Mouse (Mus musculus) forebrain, embryonic 10.5 days (tissue): Measurements from ENCODE around the gene Prtg. TPM values are rescaled to one million over a fixed set of nuclear protein-coding genes. Genes with fewer than 3 reads are reported as not detected.
A peak's percentile ranks its signal among the peaks of the same experiment; 100 is the strongest.

Experiments
- DNase-seq: peaks from one replicate; pipeline ENCODE4 v3.0.0-alpha.2; 2017; ENCODE audit warnings: low spot score; ENCODE audit errors: extremely low spot score
- H3K27ac ChIP-seq: fragments of 300-500 bp; sonication (generic); 2 replicates; pipeline ENCODE4 v1.5.1; 2016; ENCODE audit warnings: mild to moderate bottlenecking
- H3K27me3 ChIP-seq: fragments of 300-500 bp; sonication (generic); 2 replicates; pipeline ENCODE4 v1.6.1; 2016; ENCODE audit warnings: mild to moderate bottlenecking; ENCODE audit not compliant: poor library complexity, severe bottlenecking
- H3K36me3 ChIP-seq: fragments of 300-500 bp; sonication (generic); replicated peaks from 2 replicates; pipeline ENCODE4 v1.6.1; 2016; ENCODE audit warnings: mild to moderate bottlenecking, moderate library complexity
- H3K4me1 ChIP-seq: fragments of 300-500 bp; sonication (generic); 2 replicates; pipeline ENCODE4 v1.6.1; 2016
- H3K4me3 ChIP-seq: fragments of 300-500 bp; sonication (generic); 2 replicates; pipeline ENCODE4 v1.5.1; 2016; ENCODE audit warnings: mild to moderate bottlenecking, moderate library complexity
- H3K9me3 ChIP-seq: fragments of 300-500 bp; sonication (generic); 2 replicates; pipeline ENCODE4 v1.6.1; 2016; ENCODE audit warnings: mild to moderate bottlenecking, moderate library complexity
- WGBS: fragments of 180-500 bp; shearing (Covaris S2); methylation state at CpG from one replicate; pipeline ENCODE4 v1.1.7; 2016; 5-methylcytosine and 5-hydroxymethylcytosine counted together
- polyA plus RNA-seq: library from polyadenylated mRNA; unstranded; fragments of >200 nt; fragmentation: Nextera tagmentation; extraction: Ambion mirVana; gene quantifications from 2 replicates; pipeline ENCODE4 v1.2.1, GENCODE M21; 2016

Gene Prtg
- polyA plus RNA-seq, 1 experiment from 2014 or later: 10.1 TPM

- no peaks in the 10 kb centered on the region for H3K27me3 ChIP-seq
- no peak overlapping the region for H3K4me3 ChIP-seq
- 92% methylated on average over 13 of the region's 13 CpGs for WGBS
- H3K27ac ChIP-seq: no peak overlapping the region
- H3K9me3 ChIP-seq: peaks cover 9% of the 10 kb centered on the region
- H3K4me1 ChIP-seq: no peaks in the 10 kb centered on the region
- no peak for DNase-seq
- peaks cover 55% of the 10 kb centered on the region for H3K36me3 ChIP-seq
Observed at GRCm38 (mm10) chr9:72944286-72944685, 137.6 kb downstream of the Prtg start.

GRCm38 (mm10) chr9:72947010-72947409, 140.3 kb downstream of the Prtg start:
- peaks cover 52% of the 10 kb centered on the region for H3K36me3 ChIP-seq
- no peaks in the 10 kb centered on the region for H3K4me1 ChIP-seq
- H3K9me3 ChIP-seq: peaks cover 9% of the 10 kb centered on the region
- DNase-seq: no peak
- no peak overlapping the region for H3K4me3 ChIP-seq
- 90% methylated on average over 1 of the region's 1 CpGs for whole genome bisulfite sequencing
- H3K27ac ChIP-seq: no peak overlapping the region
- H3K27me3 ChIP-seq: no peaks in the 10 kb centered on the region

- H3K4me3 ChIP-seq: no peak overlapping the region
- DNase-seq: no peak
- peaks cover 9% of the 10 kb centered on the region for H3K9me3 ChIP-seq
- H3K36me3 ChIP-seq: peaks cover 32% of the 10 kb centered on the region
- no peaks in the 10 kb centered on the region for H3K4me1 ChIP-seq
- no peaks in the 10 kb centered on the region for H3K27me3 ChIP-seq
- no peak overlapping the region for H3K27ac ChIP-seq
- WGBS: 79% methylated on average over 7 of the region's 7 CpGs
Observed at GRCm38 (mm10) chr9:72949572-72949971, 142.9 kb downstream of the Prtg start.

- DNase-seq: peak; percentile 25
- Histone ChIP-seq H3K36me3 (no peaks in the 10 kb centered on the region), H3K9me3 (no peaks in the 10 kb centered on the region), H3K4me1 (peaks cover 15% of the 10 kb centered on the region), H3K4me3 (no peak overlapping the region), H3K27ac (no peak overlapping the region), H3K27me3 (no peaks in the 10 kb centered on the region)
- WGBS: 62% methylated on average over 2 of the region's 2 CpGs
Observed at GRCm38 (mm10) chr9:72954746-72955145, 148.1 kb downstream of the Prtg start.

GRCm38 (mm10) chr9:72955546-72955945, 148.9 kb downstream of the Prtg start:
- H3K27ac ChIP-seq: no peak overlapping the region
- peak; percentile 53 for DNase-seq
- no peak overlapping the region for H3K4me3 ChIP-seq
- H3K36me3 ChIP-seq: no peaks in the 10 kb centered on the region
- no peaks in the 10 kb centered on the region for H3K27me3 ChIP-seq
- H3K4me1 ChIP-seq: peaks cover 15% of the 10 kb centered on the region
- H3K9me3 ChIP-seq: no peaks in the 10 kb centered on the region
- WGBS: 18% methylated on average over 1 of the region's 1 CpGs

GRCm38 (mm10) chr9:72958521-72959450, 152.1 kb downstream of the Prtg start, which contains the start of the genes Dyx1c1 and Gm44503:
Gene Dyx1c1, plus strand, starts transcription at chr9:72958785.
Gene Gm44503, plus strand, starts transcription at chr9:72958852.
- Histone ChIP-seq H3K4me1 (peaks cover 15% of the 10 kb centered on the region), H3K27ac (peak within 1 kb of the TSS; percentile 78), H3K4me3 (peak within 1 kb of the TSS; percentile 78), H3K9me3 (no peaks in the 10 kb centered on the region), H3K27me3 (no peaks in the 10 kb centered on the region), H3K36me3 (no peaks in the 10 kb centered on the region)
- peak; percentile 88 for DNase-seq
- WGBS: 2% methylated on average over 43 of the region's 43 CpGs

- Histone ChIP-seq H3K4me1 (peaks cover 15% of the 10 kb centered on the region), H3K36me3 (no peaks in the 10 kb centered on the region), H3K27me3 (no peaks in the 10 kb centered on the region), H3K27ac (no peak overlapping the region), H3K4me3 (no peak overlapping the region), H3K9me3 (no peaks in the 10 kb centered on the region)
- DNase-seq: no peak
- WGBS: 73% methylated on average over 8 of the region's 8 CpGs
Observed at GRCm38 (mm10) chr9:72961346-72961745, 154.7 kb downstream of the Prtg start.

GRCm38 (mm10) chr9:72961959-72962358, 155.3 kb downstream of the Prtg start:
- Histone ChIP-seq H3K9me3 (no peaks in the 10 kb centered on the region), H3K4me1 (peaks cover 15% of the 10 kb centered on the region), H3K27me3 (no peaks in the 10 kb centered on the region), H3K36me3 (no peaks in the 10 kb centered on the region), H3K4me3 (no peak overlapping the region), H3K27ac (no peak overlapping the region)
- no peak for DNase-seq
- WGBS: 80% methylated on average over 15 of the region's 15 CpGs

Other genes with a start within 250 kb of the Prtg start
- 634 and 643 TPM in 2 replicates for gene Nedd4, start 144.5 kb upstream of the Prtg start, polyA plus RNA-seq
- 5.2 and 5.5 TPM in 2 replicates for gene Pygo1, start 118.8 kb downstream of the Prtg start, polyA plus RNA-seq
- gene Dyx1c1, start 151.9 kb downstream of the Prtg start, polyA plus RNA-seq: 1.5 and 1.8 TPM in 2 replicates
- not detected in 2 replicates for gene Gm44503, start 152.0 kb downstream of the Prtg start, polyA plus RNA-seq
- 15.4 and 18.7 TPM in 2 replicates for gene Ccpg1os, start 178.5 kb downstream of the Prtg start, polyA plus RNA-seq
- gene Ccpg1, start 178.6 kb downstream of the Prtg start, polyA plus RNA-seq: 15.5 and 15.9 TPM in 2 replicates
- 14.9 and 15.4 TPM in 2 replicates for gene Pigb, start 233.5 kb downstream of the Prtg start, polyA plus RNA-seq
- gene Rab27a, start 238.0 kb downstream of the Prtg start, polyA plus RNA-seq: 3.1 and 3.4 TPM in 2 replicates